Mouse (Mus musculus) brain, embryonic 14.5 days (tissue): ENCODE measurements at regions not wholly inside any gene's neighbourhood (a gene's known extent, or its start where the extent isn't known, plus 50 kb on each side); places are given as distances from the start of the nearest gene placed in this dataset.

Experiments used
- DNase-seq: peaks from one replicate; pipeline ENCODE4 v3.0.0-alpha.2; 2011; ENCODE audit warnings: low read depth
- CTCF ChIP-seq: fragments of 200-500 bp; IDR thresholded peaks from 2 replicates; pipeline ENCODE4 v1.5.1; 2012; ENCODE audit warnings: inconsistent platforms, mild to moderate bottlenecking, moderate library complexity, borderline replicate concordance; ENCODE audit not compliant: insufficient read depth, insufficient read length; ENCODE audit errors: extremely low read depth
- POLR2A ChIP-seq: fragments of 200-500 bp; IDR thresholded peaks from 2 replicates; pipeline ENCODE4 v1.6.1; 2012; ENCODE audit warnings: mild to moderate bottlenecking, inconsistent platforms, borderline replicate concordance; ENCODE audit not compliant: poor library complexity, insufficient read depth, insufficient read length, severe bottlenecking; ENCODE audit errors: extremely low read depth

DNA sequence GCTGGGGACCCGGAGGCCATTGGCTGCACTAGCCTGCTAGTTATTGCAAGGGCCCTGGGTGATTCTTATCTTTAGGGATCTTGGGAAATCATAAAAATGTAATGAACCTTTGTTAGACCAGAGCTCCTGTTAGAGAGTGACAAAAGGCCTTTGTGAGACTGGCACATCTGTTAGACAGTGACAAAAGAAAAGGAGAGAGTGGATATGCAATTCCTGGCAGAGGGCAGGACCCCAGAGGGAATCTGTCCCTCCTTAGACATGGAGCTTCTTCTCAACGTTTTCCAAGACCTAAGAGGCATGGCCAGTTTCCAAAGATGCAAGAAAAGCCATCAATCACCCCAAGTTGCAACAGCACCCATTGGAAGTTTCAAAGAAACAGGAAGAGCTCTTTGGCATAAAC lies 2365.8 kb upstream of the Lrrc6 start:
- DNase-seq = no peak
- TF ChIP-seq POLR2A (no peak), CTCF (no peak)

DNA sequence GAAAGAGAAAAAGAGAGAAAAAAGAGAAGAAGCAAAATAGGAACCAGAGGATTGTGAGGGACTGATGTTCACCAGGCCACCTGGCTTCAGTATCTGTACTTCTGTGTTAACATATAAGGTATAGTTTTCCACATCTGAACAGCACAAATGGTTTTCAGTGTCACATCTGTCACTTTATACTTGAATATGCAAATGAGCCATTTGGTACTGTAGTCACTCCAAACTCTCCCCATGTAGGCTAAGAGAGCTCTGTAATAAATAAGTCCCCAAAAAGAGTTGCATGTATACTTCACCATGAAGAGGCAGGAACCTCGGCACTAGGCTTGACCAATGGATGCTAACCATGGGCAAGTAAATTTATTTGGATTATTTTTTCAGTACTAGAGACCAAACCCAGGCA lies 2363.5 kb upstream of the Lrrc6 start:
- TF ChIP-seq POLR2A (no peak), CTCF (no peak)
- DNase-seq = peak; percentile 8
